Mouse (Mus musculus): Measurements from ENCODE around the gene Clca3a1.
"Not testable (repeated sequence)": the region's sequence is repeated elsewhere in the genome, so short reads cannot be mapped to it uniquely, and the experiment has no call there.

Gene Clca3a1

DNA sequence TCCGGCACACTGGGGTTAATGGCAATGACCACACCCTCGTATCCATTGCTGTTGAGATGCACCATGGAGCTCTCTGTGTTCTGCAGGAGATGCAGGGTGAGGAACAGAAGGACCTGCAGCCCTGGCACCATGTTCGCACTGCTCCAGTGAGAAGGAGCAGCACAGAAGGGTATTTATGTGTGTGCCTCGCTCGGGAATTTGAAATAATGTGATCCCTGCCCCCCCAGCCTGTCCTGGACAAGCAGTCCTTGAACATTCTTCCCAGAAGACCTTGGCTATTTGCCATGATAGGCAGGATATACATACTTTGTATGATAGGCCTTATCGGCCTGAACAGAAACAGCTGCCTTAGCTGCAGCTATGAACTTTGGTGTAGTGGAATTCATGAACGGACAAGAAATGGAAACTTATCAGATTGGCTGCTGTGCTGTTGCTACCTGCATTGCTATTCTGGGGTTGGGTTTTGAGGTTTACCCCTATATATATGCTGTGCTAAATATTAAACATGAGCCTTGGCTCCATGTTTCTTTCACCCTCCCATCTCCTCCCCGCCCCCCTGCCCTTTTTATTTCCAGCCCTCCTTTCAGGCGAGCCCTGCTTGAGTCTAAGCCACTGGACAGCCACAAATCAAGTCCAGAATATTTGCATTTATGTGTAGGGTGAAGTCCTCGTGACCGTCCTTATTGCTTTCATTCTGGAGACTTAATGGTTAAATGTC, at the start of gene Clca3a1:
TSS of gene Clca3a1 (minus strand) at position 386 of the 718 bp plus-strand sequence.
- in situ Hi-C loops (cut with MboI): no loop called here

DNA sequence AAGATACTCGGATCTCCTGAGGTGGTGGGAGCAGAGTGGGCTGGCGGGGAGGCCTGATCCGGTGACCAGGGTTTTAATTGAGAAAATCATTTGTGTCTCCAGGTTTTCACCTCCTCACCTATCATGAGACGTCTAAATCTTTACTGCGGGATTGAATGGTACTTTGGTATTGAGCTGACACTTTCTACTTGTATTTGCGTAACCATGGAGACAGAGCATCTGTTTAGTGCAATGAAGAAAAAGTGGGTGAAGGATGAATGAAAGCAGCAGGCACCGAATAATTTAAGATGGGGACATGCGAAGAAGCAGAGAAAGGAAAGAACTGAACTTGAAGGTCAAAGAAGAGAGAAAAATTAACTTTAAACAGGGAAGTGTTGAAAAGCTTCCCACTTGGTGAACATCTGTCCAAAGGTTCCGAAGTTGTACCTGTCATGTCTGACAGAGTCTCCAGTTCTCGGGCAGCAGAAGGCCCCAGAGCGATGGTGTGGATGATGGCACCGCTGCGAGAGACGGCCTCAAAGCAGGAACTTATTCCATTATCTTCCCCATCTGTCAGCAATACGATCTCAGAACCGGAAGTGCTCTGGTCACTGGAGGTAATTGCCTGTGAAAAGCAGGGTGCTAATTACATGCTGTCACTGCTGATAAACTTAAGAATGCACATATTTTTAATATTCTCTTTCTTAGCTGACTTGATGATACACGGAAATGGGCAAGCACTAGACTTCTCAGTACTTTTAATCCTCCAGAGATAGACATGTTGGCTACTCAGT, 47.6 kb upstream of the Clca3a1 start:
- in situ Hi-C loops (cut with MboI): not testable (repeated sequence)

GRCm38 (mm10) chr3:144806626-144807025, 45.8 kb upstream of the Clca3a1 start:
- in situ Hi-C loops (cut with MboI): not testable (repeated sequence)

- in situ Hi-C loops (cut with MboI): no loop called here
These were observed 41.1 kb upstream of the Clca3a1 start for GRCm38 (mm10) chr3:144801861-144802260.

DNA sequence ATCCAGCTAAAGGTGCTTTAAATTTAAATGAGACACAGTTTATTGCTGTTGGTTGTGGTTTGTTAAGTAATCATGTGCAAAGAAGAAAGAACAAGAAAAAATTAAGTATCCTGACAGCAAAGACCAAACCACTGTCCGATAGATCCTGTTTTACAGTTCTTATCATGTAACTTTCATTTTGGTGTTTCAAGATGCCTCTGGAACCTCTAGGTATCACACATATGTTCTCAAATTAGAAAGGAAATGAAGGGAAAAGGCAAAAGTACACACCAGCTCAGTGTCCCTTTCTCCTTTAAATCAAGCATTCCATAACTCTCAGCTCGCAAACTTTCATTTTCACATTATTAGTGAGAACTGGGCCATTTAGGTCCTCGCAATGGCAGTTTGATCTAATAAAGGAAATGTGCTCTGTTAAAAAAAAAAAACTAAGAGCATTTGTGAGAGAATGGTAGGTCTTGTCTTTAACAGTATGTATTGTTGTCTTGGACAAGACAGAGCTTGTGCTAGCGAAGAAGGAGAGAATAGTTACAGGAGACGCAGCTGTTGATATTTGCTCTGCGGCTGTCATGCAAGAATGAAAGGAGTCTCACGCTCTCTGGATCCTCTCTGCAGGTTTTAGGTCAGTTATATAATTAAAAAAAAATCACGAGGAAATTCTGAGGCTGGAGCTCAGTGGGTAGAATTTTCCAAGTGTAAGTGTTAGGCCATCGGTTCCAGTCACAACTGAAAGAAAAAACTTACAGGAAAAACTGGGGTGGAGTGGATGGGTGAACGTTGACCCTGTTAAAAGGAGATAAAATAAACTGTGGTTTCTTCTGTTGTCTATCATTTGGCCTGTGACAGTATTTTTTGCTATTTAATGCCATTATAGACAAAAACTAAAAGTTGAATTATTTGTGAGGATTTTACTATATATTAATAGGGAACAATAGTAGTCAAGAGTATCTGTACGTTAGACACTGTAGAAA, 24.7 kb upstream of the Clca3a1 start:
- in situ Hi-C loops (cut with MboI): no loop called here

DNA sequence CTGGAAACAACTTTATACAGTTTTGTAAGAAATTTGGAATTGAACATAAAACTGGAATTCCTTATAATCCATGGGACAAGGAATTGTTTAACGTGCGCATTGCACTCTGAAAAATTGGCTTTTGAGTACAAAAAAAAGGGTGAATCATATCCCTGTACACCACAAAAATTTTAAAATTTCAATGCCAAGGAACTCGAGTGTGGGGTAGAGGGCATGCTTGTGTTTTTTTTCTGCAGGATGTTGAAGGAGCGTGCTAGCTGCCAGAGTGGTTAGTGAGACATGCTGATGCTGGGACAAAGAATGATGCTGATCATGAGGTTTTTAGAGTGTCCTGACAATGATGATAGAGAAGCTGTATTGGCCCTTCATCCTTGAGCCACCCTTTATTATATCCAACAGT, 4.4 kb upstream of the Clca3a1 start:
- in situ Hi-C loops (cut with MboI): no loop called here

DNA sequence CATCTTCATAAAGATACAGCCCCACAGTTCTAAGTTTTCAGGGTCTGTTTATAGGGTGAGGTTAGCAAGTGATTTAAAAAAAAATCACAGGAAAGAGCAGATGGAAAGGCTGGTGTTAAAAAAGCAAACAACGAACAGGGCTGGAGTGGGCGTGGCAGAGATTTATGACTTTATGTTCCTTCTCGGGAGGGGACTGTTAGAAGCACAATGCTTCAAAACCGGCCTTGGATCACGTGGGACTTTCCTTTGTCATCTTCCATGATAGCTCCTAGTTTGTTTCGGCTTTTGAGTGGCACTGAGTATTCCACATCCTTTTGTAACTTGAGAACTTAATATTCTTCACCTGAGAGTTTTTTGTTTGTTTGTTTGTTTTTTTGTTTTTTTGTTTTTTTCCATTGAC, 677 bp upstream of the Clca3a1 start:
- in situ Hi-C loops (cut with MboI): no loop called here

GRCm38 (mm10) chr3:144759719-144760118, 1.1 kb downstream of the Clca3a1 start:
- in situ Hi-C loops (cut with MboI): no loop called here

DNA sequence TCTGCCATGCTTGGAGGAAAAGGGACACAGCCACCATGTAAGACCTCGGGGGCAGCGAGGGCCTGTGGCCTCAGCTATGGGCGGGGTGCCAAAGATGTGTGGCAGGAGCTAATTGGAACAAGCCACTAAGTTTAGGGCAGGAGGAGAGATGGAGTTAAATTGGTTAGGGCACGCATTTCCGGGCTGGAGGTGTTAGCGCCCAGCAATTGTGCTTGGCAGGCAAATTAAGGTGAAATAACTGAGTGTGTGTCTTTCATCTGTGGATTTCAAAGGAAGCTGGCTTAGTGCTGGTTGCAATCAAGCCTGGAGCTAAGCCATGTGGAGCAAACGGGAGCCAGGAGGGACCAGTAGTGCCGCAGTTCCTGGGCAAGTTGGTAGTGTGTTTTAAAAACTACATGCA, 4.7 kb downstream of the Clca3a1 start:
- in situ Hi-C loops (cut with MboI): not testable (repeated sequence)

GRCm38 (mm10) chr3:144753120-144753519, 7.7 kb downstream of the Clca3a1 start:
- in situ Hi-C loops (cut with MboI): no loop called here

DNA sequence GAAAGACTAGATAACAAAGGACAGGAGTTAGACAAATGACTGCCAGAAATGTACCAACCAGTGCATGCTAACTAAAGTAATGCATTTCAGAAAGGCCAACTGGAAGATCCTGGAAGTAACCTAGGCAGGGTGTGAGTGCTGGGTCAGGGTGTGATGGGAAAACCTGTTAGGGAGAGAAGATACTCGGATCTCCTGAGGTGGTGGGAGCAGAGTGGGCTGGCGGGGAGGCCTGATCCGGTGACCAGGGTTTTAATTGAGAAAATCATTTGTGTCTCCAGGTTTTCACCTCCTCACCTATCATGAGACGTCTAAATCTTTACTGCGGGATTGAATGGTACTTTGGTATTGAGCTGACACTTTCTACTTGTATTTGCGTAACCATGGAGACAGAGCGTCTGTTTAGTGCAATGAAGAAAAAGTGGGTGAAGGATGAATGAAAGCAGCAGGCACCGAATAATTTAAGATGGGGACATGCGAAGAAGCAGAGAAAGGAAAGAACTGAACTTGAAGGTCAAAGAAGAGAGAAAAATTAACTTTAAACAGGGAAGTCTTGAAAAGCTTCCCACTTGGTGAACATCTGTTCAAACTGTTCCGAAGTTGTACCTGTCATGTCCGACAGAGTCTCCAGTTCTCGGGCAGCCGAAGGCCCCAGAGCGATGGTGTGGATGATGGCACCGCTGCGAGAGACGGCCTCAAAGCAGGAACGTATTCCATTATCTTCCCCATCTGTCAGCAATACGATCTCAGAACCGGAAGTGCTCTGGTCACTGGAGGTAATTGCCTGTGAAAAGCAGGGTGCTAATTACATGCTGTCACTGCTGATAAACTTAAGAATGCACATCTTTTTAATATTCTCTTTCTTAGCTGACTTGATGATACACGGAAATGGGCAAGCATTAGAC, 11.5 kb downstream of the Clca3a1 start:
- in situ Hi-C loops (cut with MboI): not testable (repeated sequence)

GRCm38 (mm10) chr3:144747706-144748105, 13.1 kb downstream of the Clca3a1 start:
- in situ Hi-C loops (cut with MboI): not testable (repeated sequence)

GRCm38 (mm10) chr3:144738396-144738795, 22.4 kb downstream of the Clca3a1 start:
- in situ Hi-C loops (cut with MboI): not testable (repeated sequence)

GRCm38 (mm10) chr3:144736831-144737230, 23.9 kb downstream of the Clca3a1 start:
- in situ Hi-C loops (cut with MboI): no loop called here

DNA sequence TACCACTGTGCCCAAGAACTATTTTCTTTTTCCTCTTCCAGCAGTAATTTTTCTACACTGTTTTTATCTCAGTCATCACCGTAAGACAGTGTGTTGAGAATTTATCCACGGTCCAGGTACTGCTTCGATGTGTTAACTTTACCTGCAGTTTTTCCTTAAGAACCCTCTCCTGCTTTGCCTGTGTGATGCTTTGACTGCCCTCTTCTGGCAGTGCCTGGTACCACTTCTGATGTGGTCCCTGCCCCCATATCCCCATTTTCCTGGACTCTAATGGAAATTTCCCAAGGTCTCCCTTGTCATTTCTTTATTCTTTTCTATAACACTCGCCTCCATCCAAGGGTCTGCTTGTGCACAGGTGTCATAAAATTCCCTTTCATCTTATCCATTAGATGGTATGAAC, 37.3 kb downstream of the Clca3a1 start:
- in situ Hi-C loops (cut with MboI): loop anchor here (25.0 kb wide), 1 partner anchor 1961 kb away; the partner anchor contains the start of gene Gtf2b

DNA sequence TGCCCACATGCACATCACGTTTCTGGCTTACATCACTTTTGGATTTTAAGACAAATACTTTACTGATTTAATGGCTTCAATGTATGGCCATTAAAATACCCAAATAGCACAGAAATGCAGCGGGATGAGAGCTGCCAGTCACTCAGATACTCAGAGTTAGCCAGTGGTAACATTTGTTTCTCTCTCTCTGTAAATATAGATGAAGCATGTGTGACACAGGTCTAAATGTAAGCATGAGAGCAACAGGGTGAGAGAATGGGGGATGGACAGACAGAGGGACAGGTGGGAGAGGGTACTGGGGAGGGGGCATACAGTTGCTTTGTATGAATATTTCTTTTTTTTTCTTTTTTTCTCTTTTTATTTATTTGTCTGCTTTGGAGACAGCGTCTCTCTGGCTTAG, 38.2 kb downstream of the Clca3a1 start:
- in situ Hi-C loops (cut with MboI): loop anchor here (25.0 kb wide), 1 partner anchor 1960 kb away; the partner anchor contains the start of gene Gtf2b

- in situ Hi-C loops (cut with MboI): loop anchor here (25.0 kb wide), 1 partner anchor 1960 kb away; the partner anchor contains the start of gene Gtf2b
These were observed 38.9 kb downstream of the Clca3a1 start for GRCm38 (mm10) chr3:144721860-144722256.

- in situ Hi-C loops (cut with MboI): loop anchor here (25.0 kb wide), 1 partner anchor 1959 kb away; the partner anchor contains the start of gene Gtf2b
These were observed 39.5 kb downstream of the Clca3a1 start for GRCm38 (mm10) chr3:144721077-144721859.

DNA sequence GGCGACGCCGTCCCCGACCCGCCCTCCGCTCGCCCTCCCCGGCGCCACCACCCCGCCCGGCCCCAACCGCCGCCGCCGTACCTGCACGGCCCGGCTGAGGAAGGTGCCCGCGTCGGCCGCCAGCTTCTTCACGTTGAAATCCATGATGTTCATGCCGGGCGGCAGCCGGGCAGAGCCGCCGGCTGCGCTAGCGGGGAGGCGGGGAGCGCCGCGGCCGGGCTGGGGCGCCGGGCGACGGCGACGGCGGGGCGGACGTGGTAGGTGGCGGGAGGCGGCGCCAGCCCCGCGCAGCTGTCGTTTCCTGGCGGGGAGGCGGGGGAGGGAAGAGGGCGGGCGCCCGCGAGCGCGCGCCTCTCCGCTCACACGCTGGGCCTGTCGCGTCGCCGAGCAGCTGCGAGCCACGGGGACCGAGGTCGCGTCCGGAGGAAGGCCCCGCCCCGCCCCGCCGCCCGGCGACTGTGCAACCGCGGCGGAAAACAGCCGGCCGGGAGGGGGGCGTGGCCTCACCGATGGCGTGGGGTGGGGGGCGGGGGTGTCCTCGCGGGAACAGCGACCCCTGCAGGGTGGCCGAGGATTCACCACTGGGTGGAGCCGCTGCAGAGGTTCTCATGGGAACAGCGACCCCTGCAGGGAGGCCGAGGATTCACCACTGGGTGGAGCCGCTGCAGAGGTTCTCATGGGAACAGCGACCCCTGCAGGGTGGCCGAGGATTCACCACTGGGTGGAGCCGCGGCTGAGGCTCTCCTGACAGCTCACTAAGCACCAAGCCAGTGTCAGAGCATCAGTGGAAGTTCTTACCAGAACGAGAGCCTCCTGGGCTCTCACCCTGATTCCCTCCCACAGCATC, 40.7 kb downstream of the Clca3a1 start, which contains the start of gene Sh3glb1:
TSS of gene Sh3glb1 (minus strand) at position 435 of the 847 bp plus-strand sequence.
- in situ Hi-C loops (cut with MboI): loop anchor here (25.0 kb wide), 1 partner anchor 1958 kb away; the partner anchor contains the start of gene Gtf2b

All from mature B cell (primary cell).